Mouse (Mus musculus): ENCODE results near the gene Pla2g6.

- TF ChIP-seq CTCF (IDR thresholded peaks at IDR 0.05; ENCODE audit: extremely low read depth, insufficient read depth, low read length) (no peak), POLR2A (IDR thresholded peaks at IDR 0.05; ENCODE audit: extremely low read depth, insufficient read depth, low read length) (no peak)
Measured at GRCm38 (mm10) chr15:79328939-79329275, 717 bp upstream of the Pla2g6 start.

Measured in cortical plate, adult 2 months (tissue).